Mouse (Mus musculus) ovary, adult 18-20 months (tissue): ENCODE measurements around the gene Myh6.
"Not testable (repeated sequence)": the region's sequence is repeated elsewhere in the genome, so short reads cannot be mapped to it uniquely, and the experiment has no call there.

Source experiments
- DNase-seq: peaks from one replicate; pipeline ENCODE4 v3.0.0; 2022; ENCODE audit warnings: low spot score, mixed read lengths

Gene Myh6

GRCm38 (mm10) chr14:54966320-54966977 lies at the start of gene Myh6:
Myh6 (minus strand) TSS chr14:54966927.
- DNase-seq, result no peak

DNA sequence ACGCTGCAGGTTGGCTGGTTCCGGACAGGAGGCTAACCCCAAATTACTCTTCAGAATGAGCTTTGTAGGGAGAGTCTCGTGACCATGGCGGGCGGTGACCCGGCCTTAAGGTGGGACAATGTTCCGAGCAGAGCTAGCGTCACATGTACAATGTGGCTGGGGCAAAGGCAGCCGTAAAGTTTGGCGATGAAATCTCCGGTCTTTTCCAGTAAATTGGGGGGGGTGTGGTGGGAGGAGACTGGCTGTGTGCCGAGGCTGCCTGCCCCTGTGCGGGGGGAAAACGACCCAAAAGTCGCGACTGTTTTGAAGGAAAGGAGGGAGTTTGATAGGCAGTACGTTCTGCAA lies 49.0 kb upstream of the Myh6 start:
- no peak for DNase-seq

- peak; percentile 96 for DNase-seq
Measured at GRCm38 (mm10) chr14:55014991-55015766, 48.5 kb upstream of the Myh6 start, which contains the start of gene Ngdn. Ngdn (plus strand) TSS chr14:55015454.

GRCm38 (mm10) chr14:55014591-55014990 lies 47.9 kb upstream of the Myh6 start:
- no peak for DNase-seq

GRCm38 (mm10) chr14:55011116-55011515 lies 44.4 kb upstream of the Myh6 start:
- DNase-seq, result no peak

- DNase-seq, result no peak
Measured at GRCm38 (mm10) chr14:55008417-55008816, 41.7 kb upstream of the Myh6 start.

DNA sequence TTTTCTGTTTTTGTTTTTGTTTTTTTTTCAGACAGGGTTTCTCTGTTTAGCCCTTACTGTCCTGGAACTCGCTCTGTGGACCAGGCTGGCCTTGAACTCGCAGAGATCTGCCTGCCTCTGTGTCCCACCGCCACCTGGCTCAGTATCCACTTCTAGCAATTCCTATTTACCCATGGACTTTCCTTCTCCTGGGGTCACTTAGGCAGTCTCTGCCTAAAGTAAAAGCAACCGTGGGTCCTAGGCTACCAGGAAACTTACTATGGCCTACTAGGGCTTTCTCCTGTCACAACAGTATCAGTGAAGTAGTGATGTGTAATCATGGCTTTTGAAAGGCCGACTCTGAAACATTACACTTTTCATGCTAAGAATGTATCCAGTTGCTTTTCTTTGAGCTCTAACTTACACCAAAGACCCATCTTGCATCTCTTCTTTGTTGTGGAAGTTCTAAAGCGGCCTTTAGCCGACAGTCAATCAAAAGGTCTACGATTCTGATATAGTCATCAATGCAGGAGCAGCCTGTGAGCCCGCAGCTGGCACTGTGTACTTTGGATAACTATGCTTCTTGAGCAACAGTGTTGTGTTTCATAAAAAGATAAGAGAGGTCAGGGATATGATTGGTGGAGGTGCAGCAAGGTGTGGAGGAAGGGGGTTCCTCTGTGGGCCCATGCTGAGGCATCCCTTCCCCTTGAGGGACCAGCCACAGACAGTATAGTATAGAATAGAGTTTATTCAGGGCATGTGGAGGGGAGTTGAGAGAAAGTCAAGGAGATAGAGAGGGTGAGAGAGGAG lies 40.6 kb upstream of the Myh6 start:
- DNase-seq, result no peak

- DNase-seq, result no peak
Measured at GRCm38 (mm10) chr14:55006541-55006940, 39.8 kb upstream of the Myh6 start.

DNA sequence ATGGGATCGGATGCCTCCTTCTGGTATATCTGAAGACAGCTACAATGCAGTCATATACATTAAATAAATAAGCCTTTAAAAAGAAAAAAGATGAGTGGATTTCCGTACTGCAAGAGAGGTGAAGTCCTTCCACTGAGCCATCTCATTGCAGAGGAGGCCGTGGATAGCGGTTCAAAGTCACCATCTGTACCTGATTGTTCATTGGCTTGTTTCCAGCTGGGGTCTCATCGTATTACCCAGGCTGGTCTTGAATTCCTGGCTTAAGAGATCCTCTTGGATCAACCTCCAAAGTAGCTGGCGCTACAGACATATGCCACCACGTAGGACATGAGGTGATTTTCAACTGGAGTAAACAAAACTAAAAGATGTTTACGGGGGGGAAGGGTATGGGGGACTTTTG lies 39.2 kb upstream of the Myh6 start:
- DNase-seq, result no peak

GRCm38 (mm10) chr14:55005506-55005905 lies 38.8 kb upstream of the Myh6 start:
- no peak for DNase-seq

GRCm38 (mm10) chr14:55003878-55004855 lies 37.4 kb upstream of the Myh6 start:
- DNase-seq, result peak; percentile 51

GRCm38 (mm10) chr14:55002687-55003120 lies 36.0 kb upstream of the Myh6 start:
- DNase-seq, result no peak

- DNase-seq, result peak; percentile 36
Measured at GRCm38 (mm10) chr14:55001938-55002686, 35.4 kb upstream of the Myh6 start.

DNA sequence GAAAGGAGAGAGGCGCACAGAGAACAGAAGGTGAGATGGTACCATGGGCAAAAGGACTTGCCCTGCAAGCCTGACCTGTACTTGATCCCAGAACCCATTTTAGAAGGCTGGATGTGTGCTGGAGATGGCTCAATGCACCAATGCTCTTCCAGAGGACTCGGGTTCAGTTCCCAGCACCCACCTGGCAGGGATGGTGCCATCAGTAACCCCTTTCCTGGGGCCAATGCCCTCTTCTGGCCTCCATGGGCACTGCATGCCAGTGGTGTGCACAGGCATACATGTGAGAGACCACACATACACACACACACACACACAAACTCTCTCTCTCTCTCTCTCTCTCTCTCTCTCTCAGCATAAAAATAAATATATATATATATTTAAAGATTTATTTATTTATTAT lies 34.7 kb upstream of the Myh6 start:
- DNase-seq, result no peak

GRCm38 (mm10) chr14:55000814-55001213 lies 34.1 kb upstream of the Myh6 start:
- no peak for DNase-seq

- not testable (repeated sequence) for DNase-seq
Measured at GRCm38 (mm10) chr14:54999868-55000267, 33.1 kb upstream of the Myh6 start.

DNA sequence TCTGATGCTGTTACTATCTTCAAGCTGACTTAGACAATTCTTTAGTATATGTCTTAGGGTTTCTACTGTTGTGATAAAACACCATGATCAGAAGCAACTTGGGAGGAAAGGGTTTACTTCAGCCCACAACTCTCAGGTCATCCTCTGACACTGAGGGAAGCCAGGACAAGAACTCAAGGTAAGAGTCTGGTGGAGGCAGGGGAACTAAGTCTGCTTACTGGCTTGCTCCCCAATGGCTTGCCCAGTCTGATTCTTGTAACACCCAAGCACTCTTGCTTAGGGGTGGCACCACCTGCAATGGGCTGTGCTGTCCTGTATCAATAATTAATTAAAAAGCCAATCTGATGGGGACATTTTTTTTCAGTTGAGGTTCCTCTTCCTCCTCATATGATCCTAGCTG lies 32.0 kb upstream of the Myh6 start:
- DNase-seq, result no peak

DNA sequence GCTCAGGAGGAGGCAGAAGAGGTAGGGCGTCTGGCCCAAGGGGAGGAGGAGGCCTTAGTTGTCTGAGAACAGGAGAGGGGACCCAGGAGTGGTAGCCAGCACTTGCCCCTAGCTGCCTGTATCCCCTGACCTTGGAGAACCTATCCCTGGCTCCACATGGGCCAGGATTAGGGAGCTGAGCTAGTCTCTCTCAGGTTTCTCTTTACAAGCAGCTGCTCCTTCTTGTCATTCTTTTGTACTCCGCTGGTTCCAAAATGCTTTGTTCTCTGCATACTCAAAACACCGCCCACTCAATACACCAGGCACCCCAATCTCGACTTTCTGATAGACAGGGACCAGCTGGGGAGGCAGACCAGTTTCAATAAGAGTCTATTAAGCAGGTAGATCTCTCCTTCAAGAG lies 30.6 kb upstream of the Myh6 start:
- DNase-seq, result no peak

GRCm38 (mm10) chr14:54996793-54997192 lies 30.1 kb upstream of the Myh6 start:
- DNase-seq, result no peak

- no peak for DNase-seq
Measured at GRCm38 (mm10) chr14:54995457-54996138, 28.9 kb upstream of the Myh6 start.
